Mouse (Mus musculus) right cerebral cortex, adult 18-20 months (tissue): Measurements from ENCODE around the gene Zfp711.

ENCODE experiments used
- DNase-seq: peaks from one replicate; pipeline ENCODE4 v3.0.0; 2022; ENCODE audit warnings: mixed read lengths

Gene Zfp711

DNA sequence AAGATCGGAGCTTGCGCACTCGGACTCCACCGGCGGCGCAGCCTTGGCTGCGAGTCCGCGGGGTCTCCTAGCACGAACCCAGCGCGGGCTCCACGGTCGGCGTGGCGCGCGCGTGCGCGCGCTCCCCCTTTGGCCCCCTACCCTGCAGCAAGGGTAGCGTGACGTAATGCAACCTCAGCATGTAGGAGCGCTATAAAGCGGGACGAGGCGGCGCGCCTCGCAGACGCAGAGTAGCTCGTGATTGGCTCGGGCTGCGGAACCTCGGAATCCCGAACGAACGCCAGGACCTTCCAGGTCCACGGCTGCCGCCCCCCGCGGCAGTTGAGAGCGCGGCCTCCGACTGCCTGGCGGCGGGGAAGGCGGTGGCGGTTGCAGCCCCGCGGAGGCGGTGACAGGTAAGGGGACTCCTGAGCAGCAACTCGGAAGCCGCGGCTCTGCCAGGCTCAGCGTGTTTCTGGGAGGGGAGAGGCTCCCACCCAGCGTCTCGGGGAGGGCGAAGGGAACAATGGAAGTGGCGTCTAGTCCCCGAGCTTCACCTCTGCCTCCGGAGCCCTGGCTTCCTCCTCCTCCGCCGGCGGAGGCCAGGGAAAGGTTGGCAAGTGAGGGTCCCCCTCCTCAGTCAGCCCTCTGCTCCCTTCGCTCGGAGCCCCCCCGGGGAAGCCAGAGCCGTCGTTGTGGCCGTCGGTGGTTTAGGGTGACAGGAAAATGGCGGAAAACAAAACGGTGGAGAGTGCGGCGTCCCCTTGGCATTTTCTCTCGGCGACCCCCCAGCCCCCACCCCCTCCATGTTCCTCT, at the start of gene Zfp711:
Gene Zfp711, plus strand, starts transcription at position 16 of the 795 bp plus-strand sequence.
- DNase-seq = peak; percentile 66

DNA sequence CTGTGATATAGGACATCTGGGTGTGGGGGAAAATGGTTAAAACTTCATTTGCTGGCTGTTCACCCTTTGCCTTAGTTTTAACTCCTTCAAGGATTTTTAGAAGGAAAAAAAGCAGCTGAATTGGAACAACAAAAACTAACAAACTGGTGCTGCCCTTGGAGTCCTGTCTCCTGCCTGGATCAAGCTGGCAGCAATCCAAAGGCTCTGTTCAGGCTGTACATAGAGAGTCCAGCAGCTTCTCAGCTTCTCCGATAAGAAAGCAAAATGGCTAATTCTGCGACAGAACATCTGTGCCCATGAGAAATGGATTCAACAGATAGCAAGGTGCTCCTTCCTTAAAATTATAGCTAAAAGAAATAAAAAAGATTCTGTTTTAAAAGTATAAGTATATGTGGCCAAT, 32.6 kb upstream of the Zfp711 start:
- no peak for DNase-seq

DNA sequence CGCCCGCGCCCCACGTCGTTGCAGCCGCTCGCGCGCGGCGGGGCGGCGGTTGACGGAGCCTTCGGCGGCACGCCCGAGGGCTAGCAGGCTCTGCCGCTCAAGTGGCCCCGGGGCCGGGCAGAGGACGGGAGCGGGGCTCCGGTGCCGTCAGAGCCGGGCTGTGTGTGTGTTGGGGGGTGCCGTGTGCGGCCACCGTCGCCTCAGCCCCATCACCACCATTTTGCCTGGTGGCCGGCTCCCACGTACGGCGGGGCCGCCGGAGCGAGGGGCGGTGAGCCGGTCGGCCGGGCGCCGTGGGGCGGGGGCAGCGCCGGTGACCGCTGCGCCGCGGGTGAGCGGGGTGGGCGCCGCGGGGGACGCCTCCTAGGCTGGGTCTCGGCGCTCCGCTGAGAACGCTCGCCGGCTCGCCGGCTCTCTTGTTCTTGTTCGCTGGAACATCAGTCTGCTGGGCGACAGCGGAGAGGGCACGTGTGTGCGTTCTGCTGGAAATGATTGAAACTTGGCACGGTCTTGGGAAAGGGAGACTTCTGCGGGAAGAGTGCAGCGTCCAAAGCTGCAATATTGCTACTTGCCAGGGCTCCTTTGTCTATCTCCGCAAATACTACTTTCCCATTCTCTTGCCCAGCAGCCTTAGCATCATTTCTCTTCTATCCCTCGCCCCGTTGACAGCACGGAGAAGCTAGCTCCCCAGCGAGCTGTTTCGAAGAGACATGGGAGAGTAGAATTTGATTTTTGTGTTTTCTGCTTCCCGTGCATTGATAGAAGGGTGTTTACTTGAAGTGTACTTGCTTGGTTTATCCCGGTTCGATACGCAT, 1.2 kb downstream of the Zfp711 start:
- DNase-seq = peak; percentile 12

DNA sequence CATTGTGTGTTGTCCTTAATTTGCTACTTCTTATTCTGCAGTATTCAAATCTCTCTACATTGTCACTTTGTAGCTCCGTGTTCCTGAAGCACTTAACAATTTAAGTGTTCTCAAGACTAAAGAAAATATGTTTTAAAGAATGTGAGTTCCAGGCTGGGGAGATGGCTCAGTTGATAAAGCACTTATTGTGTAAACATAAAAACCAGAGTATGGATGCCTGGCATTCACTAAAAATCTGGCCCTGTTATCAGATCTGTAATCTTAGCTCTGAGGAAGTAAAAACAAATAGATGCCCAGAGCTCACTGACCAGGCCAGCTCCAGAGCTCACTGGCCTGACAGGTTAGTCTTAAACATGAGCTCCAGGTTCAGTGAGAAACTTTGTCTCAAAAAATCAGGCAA, 75.2 kb downstream of the Zfp711 start:
- DNase-seq = no peak

- no peak for DNase-seq
Measured at GRCm38 (mm10) chrX:112680605-112681004, 80.3 kb downstream of the Zfp711 start.
